In genomic region chr6:144473437-144473836, GRCm38 (mm10) we compare ENCODE assay signal across 22 mouse cellular contexts.
A peak's percentile ranks its signal among the peaks of the same experiment; 100 is the strongest.
DNase-seq lines count a peak whose midpoint lies in the region; ATAC-seq lines count a peak whose summit lies in the region.
"Had no signal": no experiment of that assay in that cellular context is flagged by ENCODE, and none has a peak within 500 bp of the region (broad histone marks: within the 10 kb centered on the region; RNA-seq: fewer than 3 reads in every experiment).

No protein-coding gene starts in this region.

- no peak for ATAC-seq in forebrain, embryonic 14.5 days
- no peak for ATAC-seq in forebrain, embryonic 16.5 days
- no peak for ATAC-seq in forebrain, embryonic 15.5 days (replicated peaks)
- no peak for ATAC-seq in midbrain, embryonic 11.5 days (ENCODE audit: low FRiP score)
- no peak for ATAC-seq in midbrain, embryonic 13.5 days
- ATAC-seq: activated CD4-positive, CD25-positive, alpha-beta regulatory T cell, adult 4 months; CD4-positive, CD25-positive, alpha-beta regulatory T cell, adult 4 months; Patski had no signal

- intact Hi-C loops in heart, postnatal 14 days (cut with DNase I) = no loop called here

- peaks cover 8% of the 10 kb centered on the region; the same call in 1 of the 2 replicates for H3K4me1 ChIP-seq in forebrain, embryonic 14.5 days (ENCODE audit: control insufficient read depth, insufficient read depth, low read length)
- H3K4me1 ChIP-seq in forebrain, embryonic 16.5 days (replicated peaks; ENCODE audit: control insufficient read depth, insufficient read depth, low read length) = peaks cover 7% of the 10 kb centered on the region; the same call in 1 of the 2 replicates
- peaks cover 21% of the 10 kb centered on the region for H3K4me1 ChIP-seq in forebrain, embryonic 15.5 days
- H3K4me1 ChIP-seq in forebrain, embryonic 10.5 days = peaks cover 13% of the 10 kb centered on the region
- no peaks in the 10 kb centered on the region for H3K4me1 ChIP-seq in midbrain, embryonic 11.5 days (ENCODE audit: control insufficient read depth, insufficient read depth, low read length)
- H3K4me1 ChIP-seq in midbrain, embryonic 13.5 days (replicated peaks) = 0 out of 2 replicates have a peak, but pooled peaks cover 17% of the 10 kb centered on the region

- WGBS in forebrain, embryonic 14.5 days = 52% methylated on average over 7 of the region's 7 CpGs
- 43% methylated on average over 7 of the region's 7 CpGs for WGBS in forebrain, embryonic 16.5 days
- WGBS in forebrain, embryonic 15.5 days = 42% methylated on average over 7 of the region's 7 CpGs
- 79% methylated on average over 7 of the region's 7 CpGs for WGBS in forebrain, embryonic 10.5 days
- WGBS in midbrain, embryonic 11.5 days = 77% methylated on average over 7 of the region's 7 CpGs
- 75% methylated on average over 7 of the region's 7 CpGs for WGBS in midbrain, embryonic 13.5 days

- H3K9me3 ChIP-seq in forebrain, embryonic 14.5 days (replicated peaks; ENCODE audit: control insufficient read depth, low read length) = no peaks in the 10 kb centered on the region
- peaks cover 3% of the 10 kb centered on the region; the same call in 1 of the 2 replicates for H3K9me3 ChIP-seq in forebrain, embryonic 16.5 days (ENCODE audit: control insufficient read depth, low read length)
- H3K9me3 ChIP-seq in forebrain, embryonic 15.5 days = peaks cover 3% of the 10 kb centered on the region; the same call in 1 of the 2 replicates
- peaks cover 6% of the 10 kb centered on the region for H3K9me3 ChIP-seq in forebrain, embryonic 10.5 days
- H3K9me3 ChIP-seq in midbrain, embryonic 11.5 days (ENCODE audit: control insufficient read depth, low read length) = no peaks in the 10 kb centered on the region
- H3K9me3 ChIP-seq in midbrain, embryonic 13.5 days = no peaks in the 10 kb centered on the region

- H3K9ac ChIP-seq in forebrain, embryonic 14.5 days (ENCODE audit: low read length) = no peak overlapping the region
- no peak overlapping the region for H3K9ac ChIP-seq in forebrain, embryonic 16.5 days (replicated peaks; ENCODE audit: low read depth, low read length)
- H3K9ac ChIP-seq in forebrain, embryonic 15.5 days (replicated peaks) = no peak overlapping the region
- H3K9ac ChIP-seq in midbrain, embryonic 11.5 days (ENCODE audit: low read length) = no peak overlapping the region
- no peak overlapping the region for H3K9ac ChIP-seq in midbrain, embryonic 13.5 days (replicated peaks)

- no peaks in the 10 kb centered on the region for H3K27me3 ChIP-seq in forebrain, embryonic 14.5 days (replicated peaks; ENCODE audit: control insufficient read depth, insufficient read depth, low read length)
- no peaks in the 10 kb centered on the region for H3K27me3 ChIP-seq in forebrain, embryonic 16.5 days (replicated peaks; ENCODE audit: control insufficient read depth, insufficient read depth, low read length)
- H3K27me3 ChIP-seq in forebrain, embryonic 15.5 days = no peaks in the 10 kb centered on the region
- H3K27me3 ChIP-seq in forebrain, embryonic 10.5 days (ENCODE audit: poor library complexity, severe bottlenecking) = no peaks in the 10 kb centered on the region
- H3K27me3 ChIP-seq in midbrain, embryonic 11.5 days (ENCODE audit: control insufficient read depth, insufficient read depth, low read length) = no peaks in the 10 kb centered on the region
- no peaks in the 10 kb centered on the region for H3K27me3 ChIP-seq in midbrain, embryonic 13.5 days
- H3K27me3 ChIP-seq: CH12.LX, Patski had no signal

- DNase-seq in forebrain, embryonic 14.5 days (ENCODE audit: low spot score) = no peak
- no peak for DNase-seq in forebrain, embryonic 10.5 days (ENCODE audit: extremely low spot score, low spot score)
- DNase-seq in heart, adult 11 months = peak; percentile 81
- DNase-seq in heart, postnatal 14 days = no peak
- DNase-seq in midbrain, embryonic 11.5 days (ENCODE audit: low spot score, missing footprints) = peak; percentile 73
- DNase-seq: adrenal gland, adult 2 months; adrenal gland, adult 8-10 months; adrenal gland, postnatal 10 days; adrenal gland, postnatal 14 days; adrenal gland, postnatal 25 days; adrenal gland, postnatal 36 days; B cell, adult 2 months; cerebellum, adult 11 months; cerebellum, adult 11-12 months had no signal

- H3K4me2 ChIP-seq in forebrain, embryonic 14.5 days (ENCODE audit: low read length) = no peak overlapping the region
- no peak overlapping the region for H3K4me2 ChIP-seq in forebrain, embryonic 16.5 days (ENCODE audit: low read length)
- H3K4me2 ChIP-seq in forebrain, embryonic 15.5 days (replicated peaks) = no peak overlapping the region
- no peak overlapping the region for H3K4me2 ChIP-seq in midbrain, embryonic 11.5 days
- H3K4me2 ChIP-seq in midbrain, embryonic 13.5 days (replicated peaks) = no peak overlapping the region

- no peaks in the 10 kb centered on the region for H3K36me3 ChIP-seq in forebrain, embryonic 14.5 days (ENCODE audit: control insufficient read depth, insufficient read depth, low read length)
- H3K36me3 ChIP-seq in forebrain, embryonic 16.5 days (ENCODE audit: control insufficient read depth, insufficient read depth) = no peaks in the 10 kb centered on the region
- H3K36me3 ChIP-seq in forebrain, embryonic 15.5 days = no peaks in the 10 kb centered on the region
- H3K36me3 ChIP-seq in forebrain, embryonic 10.5 days (replicated peaks) = no peaks in the 10 kb centered on the region
- H3K36me3 ChIP-seq in midbrain, embryonic 11.5 days (ENCODE audit: control insufficient read depth, insufficient read depth, low read length) = no peaks in the 10 kb centered on the region
- H3K36me3 ChIP-seq in midbrain, embryonic 13.5 days = no peaks in the 10 kb centered on the region
- H3K36me3 ChIP-seq: G1E had no signal

- no peak overlapping the region for H3K4me3 ChIP-seq in forebrain, embryonic 14.5 days (ENCODE audit: low read depth, low read length)
- H3K4me3 ChIP-seq in forebrain, embryonic 16.5 days (replicated peaks; ENCODE audit: low read length) = no peak overlapping the region
- H3K4me3 ChIP-seq in forebrain, embryonic 15.5 days = no peak overlapping the region
- no peak overlapping the region for H3K4me3 ChIP-seq in forebrain, embryonic 10.5 days
- H3K4me3 ChIP-seq in midbrain, embryonic 11.5 days (ENCODE audit: low read depth, low read length) = no peak overlapping the region
- H3K4me3 ChIP-seq in midbrain, embryonic 13.5 days (replicated peaks) = no peak overlapping the region

- H3K27ac ChIP-seq in forebrain, embryonic 14.5 days (ENCODE audit: low read depth, low read length) = 0 out of 2 replicates have a peak overlapping the region, but pooled peaks have one; percentile 27
- H3K27ac ChIP-seq in forebrain, embryonic 16.5 days (ENCODE audit: low read length) = no peak overlapping the region
- H3K27ac ChIP-seq in forebrain, embryonic 15.5 days (replicated peaks) = peak overlapping the region; percentile 40; the same call in 1 of the 2 replicates
- no peak overlapping the region for H3K27ac ChIP-seq in forebrain, embryonic 10.5 days
- H3K27ac ChIP-seq in midbrain, embryonic 11.5 days (ENCODE audit: low read depth, low read length) = no peak overlapping the region
- no peak overlapping the region for H3K27ac ChIP-seq in midbrain, embryonic 13.5 days

Comparison
In these comparisons a context has a peak if more than half of its experiments do, and no peak if none do; other contexts are left out.
1. DNase-seq: peak in heart, adult 11 months (single experiment) and midbrain, embryonic 11.5 days (single experiment); none in forebrain, embryonic 14.5 days (single experiment), forebrain, embryonic 10.5 days (single experiment) and heart, postnatal 14 days (0 of 2).
2. H3K27ac ChIP-seq: peak in forebrain, embryonic 14.5 days (single experiment) and forebrain, embryonic 15.5 days (single experiment); none in forebrain, embryonic 16.5 days (single experiment), forebrain, embryonic 10.5 days (single experiment), midbrain, embryonic 11.5 days (single experiment) and midbrain, embryonic 13.5 days (single experiment).